Mouse (Mus musculus): ENCODE data around the gene A1cf. TPM values are rescaled to one million over a fixed set of nuclear protein-coding genes. Genes with fewer than 3 reads are reported as not detected.

A1cf gene
- polyA plus RNA-seq, 1 experiment from 2014 or later: 0.05 TPM

DNA sequence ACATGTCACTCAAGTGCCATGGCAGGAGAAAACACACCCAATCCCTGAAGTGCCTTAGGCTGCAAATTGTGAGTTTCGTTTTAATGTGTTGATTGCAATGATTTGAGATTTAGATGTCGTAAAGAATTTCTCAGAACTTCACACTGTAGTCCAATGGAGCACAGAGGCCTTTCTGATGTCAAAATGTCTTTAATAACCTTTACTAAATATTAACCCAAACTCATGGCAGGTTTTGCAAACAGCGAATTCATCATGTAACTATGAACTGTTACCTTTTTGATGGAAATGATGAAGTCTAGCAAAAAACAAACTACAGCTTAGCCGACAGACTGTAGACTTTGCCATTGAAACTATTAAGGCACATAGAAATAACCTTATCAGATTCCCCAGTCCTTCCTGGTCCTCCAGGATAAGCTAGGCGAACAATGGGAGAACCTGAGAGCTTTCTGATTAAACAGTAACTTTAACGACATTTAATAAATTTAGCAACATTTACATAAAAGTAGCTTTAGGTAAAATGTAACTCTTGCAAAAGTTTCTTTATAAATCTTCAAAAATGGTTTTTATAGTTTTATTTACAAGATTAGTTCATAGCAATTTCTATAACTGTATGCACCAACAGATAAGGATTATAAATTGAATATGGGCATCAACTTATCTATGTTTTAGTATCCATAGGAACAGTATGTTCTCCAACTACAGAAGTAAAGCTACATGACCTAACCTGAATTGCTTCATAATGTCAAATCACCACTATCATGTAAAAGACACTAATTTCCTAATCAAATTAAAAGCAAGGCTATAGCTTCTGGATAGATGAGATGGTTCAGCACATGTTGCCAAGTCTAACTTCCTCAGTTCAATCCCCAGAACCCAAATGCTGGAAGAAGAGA, 22.7 kb downstream of the A1cf start:
- Histone ChIP-seq H3K4me2 (no peak overlapping the region), H3K9me3 (replicated peaks) (no peaks in the 10 kb centered on the region), H3K4me1 (replicated peaks) (no peaks in the 10 kb centered on the region), H3K27ac (ENCODE audit: poor library complexity, severe bottlenecking) (no peak overlapping the region), H3K36me3 (no peaks in the 10 kb centered on the region), H3K4me3 (no peak overlapping the region), H3K9ac (no peak overlapping the region), H3K27me3 (replicated peaks) (no peaks in the 10 kb centered on the region)
- 75% methylated on average over 6 of the region's 6 CpGs for WGBS
- no peak for ATAC-seq (ENCODE audit: insufficient number of reproducible peaks, low FRiP score)

DNA sequence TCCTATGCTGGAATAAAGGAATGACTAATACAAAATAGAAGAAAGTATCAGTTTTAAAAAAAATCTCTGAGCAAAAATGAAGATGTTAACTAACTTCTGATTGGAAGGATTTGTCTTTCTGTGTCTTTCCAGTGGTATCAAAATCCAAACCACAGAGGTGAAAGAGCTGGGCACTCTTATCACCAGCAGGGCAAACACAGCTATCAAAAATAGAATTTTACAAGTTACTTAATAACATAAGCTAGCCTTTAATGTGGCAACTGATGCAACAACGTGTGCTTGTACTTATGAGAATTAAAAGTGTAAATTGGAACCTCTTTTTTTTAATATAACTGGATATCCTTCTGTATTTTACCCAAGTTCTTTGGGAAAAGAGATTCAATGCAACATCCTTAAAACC, 27.4 kb downstream of the A1cf start:
- Histone ChIP-seq H3K4me1 (replicated peaks) (no peaks in the 10 kb centered on the region), H3K36me3 (no peaks in the 10 kb centered on the region), H3K4me2 (no peak overlapping the region), H3K9ac (no peak overlapping the region), H3K4me3 (no peak overlapping the region), H3K27ac (ENCODE audit: poor library complexity, severe bottlenecking) (no peak overlapping the region), H3K9me3 (replicated peaks) (no peaks in the 10 kb centered on the region), H3K27me3 (replicated peaks) (no peaks in the 10 kb centered on the region)
- ATAC-seq (ENCODE audit: insufficient number of reproducible peaks, low FRiP score): no peak
- WGBS: 66% methylated on average over 1 of the region's 1 CpGs

DNA sequence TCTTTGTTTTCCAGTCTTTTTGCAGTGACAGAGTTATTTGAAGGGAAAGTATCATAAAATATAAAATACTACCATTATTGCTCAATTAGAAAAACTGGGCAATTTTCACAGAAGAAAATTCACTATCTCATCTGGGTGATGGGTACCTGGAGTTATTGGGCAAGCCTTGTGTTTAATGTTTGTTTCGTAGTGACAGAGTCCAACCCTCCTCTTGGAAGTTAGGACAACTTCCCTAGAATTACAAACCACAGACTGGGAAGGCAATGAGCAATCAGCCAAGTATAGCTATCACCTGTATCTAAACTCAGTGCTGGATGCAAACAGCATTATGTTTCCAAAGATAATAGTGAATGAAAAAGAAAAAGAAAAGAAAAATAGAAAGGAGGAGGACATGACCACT, 28.1 kb downstream of the A1cf start:
- 73% methylated on average over 1 of the region's 1 CpGs for WGBS
- Histone ChIP-seq H3K9ac (no peak overlapping the region), H3K4me2 (no peak overlapping the region), H3K27me3 (replicated peaks) (no peaks in the 10 kb centered on the region), H3K4me3 (no peak overlapping the region), H3K36me3 (no peaks in the 10 kb centered on the region), H3K9me3 (replicated peaks) (no peaks in the 10 kb centered on the region), H3K4me1 (replicated peaks) (no peaks in the 10 kb centered on the region), H3K27ac (ENCODE audit: poor library complexity, severe bottlenecking) (no peak overlapping the region)
- no peak for ATAC-seq (ENCODE audit: insufficient number of reproducible peaks, low FRiP score)

DNA sequence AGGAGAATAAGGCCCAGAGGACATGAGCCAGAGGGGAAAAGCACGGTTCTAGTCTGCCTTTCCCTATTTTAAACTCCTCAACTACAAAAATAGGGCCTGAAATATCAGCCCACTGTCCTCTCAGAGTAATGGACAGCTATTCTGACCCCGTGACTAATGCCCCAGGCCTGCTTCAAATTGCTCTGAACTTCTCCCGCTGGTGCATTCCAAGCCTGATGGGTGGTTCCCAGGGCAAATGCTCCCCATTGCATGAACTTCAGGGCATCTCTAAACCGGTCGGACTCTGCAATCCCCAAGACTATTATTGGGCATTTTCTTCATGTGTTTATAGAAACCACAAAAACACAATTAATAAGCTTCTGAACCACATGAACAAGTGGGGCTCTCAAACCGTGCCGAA, 37.1 kb downstream of the A1cf start:
- no peaks in the 10 kb centered on the region for H3K36me3 ChIP-seq
- no peak overlapping the region for H3K27ac ChIP-seq (ENCODE audit: poor library complexity, severe bottlenecking)
- no peaks in the 10 kb centered on the region for H3K27me3 ChIP-seq (replicated peaks)
- no peak overlapping the region for H3K9ac ChIP-seq
- no peaks in the 10 kb centered on the region for H3K9me3 ChIP-seq (replicated peaks)
- H3K4me2 ChIP-seq: no peak overlapping the region
- no peaks in the 10 kb centered on the region for H3K4me1 ChIP-seq (replicated peaks)
- H3K4me3 ChIP-seq: no peak overlapping the region
- WGBS: 57% methylated on average over 7 of the region's 7 CpGs
- ATAC-seq (ENCODE audit: insufficient number of reproducible peaks, low FRiP score): no peak

DNA sequence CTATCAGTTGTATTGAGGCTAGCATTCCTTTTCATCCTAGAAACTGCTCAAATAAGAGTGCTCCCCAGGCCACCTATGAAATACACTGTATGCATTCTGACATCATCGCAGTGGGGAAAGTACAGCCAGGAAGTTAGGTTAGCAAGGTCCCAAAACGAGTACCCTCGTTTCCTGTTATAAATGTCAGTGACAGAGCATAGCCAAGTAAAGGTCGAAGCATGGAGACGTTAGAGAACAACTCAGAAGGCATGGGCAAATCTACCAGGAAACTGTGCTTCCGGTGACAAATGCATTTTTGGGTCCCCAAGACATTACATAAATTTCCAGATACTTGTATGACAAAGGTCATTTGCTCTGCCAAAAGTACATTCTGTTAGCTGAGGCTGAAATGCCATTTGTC, 41.9 kb downstream of the A1cf start:
- Histone ChIP-seq H3K27ac (ENCODE audit: poor library complexity, severe bottlenecking) (no peak overlapping the region), H3K27me3 (replicated peaks) (no peaks in the 10 kb centered on the region), H3K4me2 (no peak overlapping the region), H3K9me3 (replicated peaks) (no peaks in the 10 kb centered on the region), H3K36me3 (no peaks in the 10 kb centered on the region), H3K4me3 (no peak overlapping the region), H3K9ac (no peak overlapping the region), H3K4me1 (replicated peaks) (no peaks in the 10 kb centered on the region)
- ATAC-seq (ENCODE audit: insufficient number of reproducible peaks, low FRiP score): no peak
- 64% methylated on average over 6 of the region's 6 CpGs for WGBS

DNA sequence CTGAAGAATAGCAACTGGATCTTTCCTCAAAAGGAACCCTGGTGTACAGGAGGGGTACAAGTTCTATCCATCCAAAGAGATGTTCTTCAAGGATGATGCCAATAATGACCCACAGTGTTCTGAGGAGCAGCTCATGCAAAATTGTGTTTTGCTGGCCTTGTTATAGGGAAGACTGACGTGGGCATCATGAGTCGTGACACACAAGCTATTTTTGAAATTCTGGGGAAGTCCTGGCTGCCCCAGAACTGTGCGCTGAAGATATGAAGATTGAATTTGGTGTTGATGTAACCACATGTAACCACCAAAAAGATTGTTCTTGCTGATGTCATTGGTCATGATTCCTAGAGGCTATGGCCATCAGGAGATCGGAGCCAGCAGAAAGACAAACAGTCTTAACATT, 45.4 kb downstream of the A1cf start:
- Histone ChIP-seq H3K27me3 (replicated peaks) (no peaks in the 10 kb centered on the region), H3K36me3 (no peaks in the 10 kb centered on the region), H3K9ac (no peak overlapping the region), H3K4me3 (no peak overlapping the region), H3K4me2 (no peak overlapping the region), H3K4me1 (replicated peaks) (no peaks in the 10 kb centered on the region), H3K27ac (ENCODE audit: poor library complexity, severe bottlenecking) (no peak overlapping the region), H3K9me3 (replicated peaks) (no peaks in the 10 kb centered on the region)
- 85% methylated on average over 4 of the region's 4 CpGs for WGBS
- no peak for ATAC-seq (ENCODE audit: insufficient number of reproducible peaks, low FRiP score)

DNA sequence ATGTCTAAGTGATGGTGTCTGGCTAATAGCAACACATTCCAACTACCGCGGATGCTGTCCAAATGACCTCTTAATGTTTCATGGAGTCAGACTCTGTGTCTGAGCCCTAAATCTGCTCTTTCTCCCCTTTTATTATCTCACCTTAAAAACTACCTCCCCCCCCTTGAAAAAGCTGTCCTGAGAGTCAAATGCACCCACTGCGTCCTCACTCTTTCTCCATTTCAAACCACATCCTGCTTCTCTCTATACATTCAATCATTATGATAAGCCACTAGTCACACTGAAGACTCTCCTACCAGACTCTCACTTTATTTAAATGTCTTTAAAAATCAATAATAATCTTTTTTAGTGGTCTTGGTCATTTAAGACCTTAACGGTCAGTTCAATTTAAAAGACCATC, 51.8 kb downstream of the A1cf start:
- 92% methylated on average over 4 of the region's 4 CpGs for WGBS
- Histone ChIP-seq H3K4me1 (replicated peaks) (no peaks in the 10 kb centered on the region), H3K4me2 (no peak overlapping the region), H3K27me3 (replicated peaks) (no peaks in the 10 kb centered on the region), H3K9ac (no peak overlapping the region), H3K4me3 (no peak overlapping the region), H3K27ac (ENCODE audit: poor library complexity, severe bottlenecking) (no peak overlapping the region), H3K36me3 (no peaks in the 10 kb centered on the region), H3K9me3 (replicated peaks) (no peaks in the 10 kb centered on the region)
- no peak for ATAC-seq (ENCODE audit: insufficient number of reproducible peaks, low FRiP score)

DNA sequence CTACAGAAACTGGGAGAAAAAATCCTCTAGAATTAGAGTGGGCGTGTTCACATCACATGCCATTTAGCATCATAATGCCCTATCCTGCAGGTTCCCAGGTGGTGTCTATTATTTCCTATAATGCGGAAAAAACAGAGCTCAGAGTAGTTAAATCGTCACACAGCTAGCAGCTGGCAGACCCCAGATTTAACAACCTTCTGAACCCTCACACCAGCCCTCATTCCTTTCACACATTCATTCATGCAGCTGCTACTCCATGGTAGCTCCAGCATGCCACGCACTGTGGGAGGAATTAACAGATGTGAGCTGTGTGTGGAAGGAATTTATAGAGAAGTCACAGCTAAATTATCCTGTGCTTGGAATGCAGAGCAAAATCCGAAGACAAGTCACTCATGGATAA, 53.3 kb downstream of the A1cf start:
- no peak overlapping the region for H3K4me2 ChIP-seq
- H3K9me3 ChIP-seq (replicated peaks): no peaks in the 10 kb centered on the region
- H3K27me3 ChIP-seq (replicated peaks): no peaks in the 10 kb centered on the region
- 65% methylated on average over 5 of the region's 5 CpGs for WGBS
- no peaks in the 10 kb centered on the region for H3K4me1 ChIP-seq (replicated peaks)
- no peak overlapping the region for H3K9ac ChIP-seq
- no peak overlapping the region for H3K27ac ChIP-seq (ENCODE audit: poor library complexity, severe bottlenecking)
- no peak overlapping the region for H3K4me3 ChIP-seq
- no peaks in the 10 kb centered on the region for H3K36me3 ChIP-seq
- ATAC-seq (ENCODE audit: insufficient number of reproducible peaks, low FRiP score): no peak

DNA sequence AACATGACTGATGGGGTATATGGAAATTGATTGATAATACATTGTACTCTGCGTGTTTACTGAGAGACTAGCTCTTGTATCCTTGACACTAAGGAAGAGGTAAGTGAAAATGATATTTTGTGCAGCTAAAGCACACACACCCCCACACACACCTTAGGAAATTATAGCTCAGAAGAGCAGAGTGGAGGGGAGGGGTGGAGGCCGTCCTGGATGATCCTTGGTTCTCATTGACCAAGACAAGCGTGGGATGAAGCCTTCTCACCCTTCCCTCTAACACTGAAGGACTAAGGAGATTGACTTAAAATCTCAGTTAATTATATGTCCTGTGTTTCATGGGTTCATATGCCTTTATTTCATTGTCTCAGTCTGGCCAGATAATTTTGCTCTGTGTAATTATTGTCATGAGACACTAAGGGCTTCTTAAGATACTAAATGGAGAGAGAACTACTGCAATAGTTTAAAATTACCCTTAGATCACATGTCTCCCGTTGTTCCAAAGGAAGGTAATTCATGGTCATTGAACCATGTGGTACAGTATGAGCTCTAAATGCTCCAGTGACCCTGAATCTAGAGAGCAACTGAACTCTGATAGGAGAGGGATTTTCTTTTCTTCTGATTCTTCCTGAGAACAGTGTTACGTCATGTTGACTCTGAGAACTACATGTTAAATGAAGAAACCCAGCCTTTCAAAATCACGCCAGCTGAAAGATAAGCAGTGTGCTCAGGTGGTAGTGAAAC, 55.2 kb downstream of the A1cf start:
- no peaks in the 10 kb centered on the region for H3K27me3 ChIP-seq (replicated peaks)
- H3K9ac ChIP-seq: no peak overlapping the region
- no peak overlapping the region for H3K4me3 ChIP-seq
- no peak overlapping the region for H3K27ac ChIP-seq (ENCODE audit: poor library complexity, severe bottlenecking)
- no peak for ATAC-seq (ENCODE audit: insufficient number of reproducible peaks, low FRiP score)
- H3K36me3 ChIP-seq: no peaks in the 10 kb centered on the region
- H3K9me3 ChIP-seq (replicated peaks): no peaks in the 10 kb centered on the region
- H3K4me1 ChIP-seq (replicated peaks): no peaks in the 10 kb centered on the region
- WGBS: 73% methylated on average over 6 of the region's 6 CpGs
- H3K4me2 ChIP-seq: no peak overlapping the region

DNA sequence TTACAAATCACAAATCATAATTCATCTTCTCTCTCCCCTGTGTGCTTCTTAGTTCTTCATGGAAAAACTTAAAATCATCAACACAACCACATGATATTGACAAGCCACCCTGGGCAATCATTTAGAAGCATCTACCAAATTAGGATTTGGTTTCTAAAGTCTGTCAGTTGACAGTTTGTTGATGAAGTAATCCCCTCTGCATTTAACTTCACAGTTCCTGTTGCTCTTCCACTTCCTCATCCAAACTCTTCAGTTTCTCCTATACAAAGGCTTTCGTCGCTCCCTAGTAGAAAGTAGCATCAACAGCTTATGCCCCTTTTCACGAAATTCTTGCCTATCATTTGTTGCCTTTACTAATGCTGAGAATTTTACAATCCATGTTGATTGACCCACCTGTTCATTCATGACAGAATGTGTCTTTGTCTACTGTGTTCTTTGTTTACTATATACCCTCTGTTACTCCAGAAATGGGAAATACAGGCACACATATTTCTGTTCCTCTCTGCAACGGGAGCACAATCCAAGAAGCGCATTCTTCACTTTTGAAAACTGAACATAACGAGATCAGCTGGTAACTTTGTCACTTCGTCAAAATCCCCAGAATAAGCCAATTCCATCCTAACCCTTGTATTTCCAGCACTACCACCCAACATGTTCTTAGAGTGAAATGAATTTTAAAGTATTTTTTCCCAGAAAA, 82.4 kb downstream of the A1cf start:
- Histone ChIP-seq H3K9me3 (replicated peaks) (no peaks in the 10 kb centered on the region), H3K9ac (no peak overlapping the region), H3K27ac (ENCODE audit: poor library complexity, severe bottlenecking) (no peak overlapping the region), H3K36me3 (no peaks in the 10 kb centered on the region), H3K27me3 (replicated peaks) (no peaks in the 10 kb centered on the region), H3K4me1 (replicated peaks) (no peaks in the 10 kb centered on the region), H3K4me3 (no peak overlapping the region), H3K4me2 (no peak overlapping the region)
- WGBS: 76% methylated on average over 7 of the region's 7 CpGs
- ATAC-seq (ENCODE audit: insufficient number of reproducible peaks, low FRiP score): no peak

DNA sequence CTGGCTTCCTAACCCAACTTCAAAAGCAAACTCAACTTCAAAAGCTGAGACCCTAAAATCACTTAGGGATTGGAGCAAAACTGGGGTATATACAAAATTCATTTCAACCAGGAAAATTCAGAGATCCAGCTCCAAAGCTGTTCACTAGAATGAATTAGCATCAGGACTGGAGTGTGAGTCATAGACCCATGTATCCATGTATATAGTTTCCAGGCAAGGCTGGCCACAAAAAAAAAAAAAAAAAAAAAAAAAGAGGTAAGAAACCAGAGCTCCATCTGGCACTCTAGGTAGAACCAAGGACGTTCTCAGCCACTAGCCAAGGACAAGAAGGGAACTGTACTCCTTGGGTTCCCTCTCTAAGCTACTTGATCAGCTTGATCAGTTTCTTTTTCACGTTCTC, 85.2 kb downstream of the A1cf start:
- Histone ChIP-seq H3K4me2 (no peak overlapping the region), H3K36me3 (no peaks in the 10 kb centered on the region), H3K4me3 (no peak overlapping the region), H3K9ac (no peak overlapping the region), H3K9me3 (replicated peaks) (no peaks in the 10 kb centered on the region), H3K4me1 (replicated peaks) (no peaks in the 10 kb centered on the region), H3K27me3 (replicated peaks) (no peaks in the 10 kb centered on the region), H3K27ac (ENCODE audit: poor library complexity, severe bottlenecking) (no peak overlapping the region)
- 69% methylated on average over 2 of the region's 2 CpGs for WGBS
- no peak for ATAC-seq (ENCODE audit: insufficient number of reproducible peaks, low FRiP score)

Measured in heart, embryonic 12.5 days (tissue).